Mouse (Mus musculus): ENCODE results near the gene Anapc15. TPM values are rescaled to one million over a fixed set of nuclear protein-coding genes. Genes with fewer than 3 reads are reported as not detected.
A peak's percentile ranks its signal among the peaks of the same experiment; 100 is the strongest.
"Not testable (repeated sequence)": the region's sequence is repeated elsewhere in the genome, so short reads cannot be mapped to it uniquely, and the experiment has no call there.

The Anapc15 gene
- total RNA-seq, 2 experiments from 2014 or later: 14.2 to 17.6 TPM

GRCm38 (mm10) chr7:101896104-101897066 lies 32.9 kb downstream of the Anapc15 start:
- DNase-seq: peak; percentile 95

GRCm38 (mm10) chr7:101900331-101901097 lies 37.0 kb downstream of the Anapc15 start:
- DNase-seq: no peak

DNA sequence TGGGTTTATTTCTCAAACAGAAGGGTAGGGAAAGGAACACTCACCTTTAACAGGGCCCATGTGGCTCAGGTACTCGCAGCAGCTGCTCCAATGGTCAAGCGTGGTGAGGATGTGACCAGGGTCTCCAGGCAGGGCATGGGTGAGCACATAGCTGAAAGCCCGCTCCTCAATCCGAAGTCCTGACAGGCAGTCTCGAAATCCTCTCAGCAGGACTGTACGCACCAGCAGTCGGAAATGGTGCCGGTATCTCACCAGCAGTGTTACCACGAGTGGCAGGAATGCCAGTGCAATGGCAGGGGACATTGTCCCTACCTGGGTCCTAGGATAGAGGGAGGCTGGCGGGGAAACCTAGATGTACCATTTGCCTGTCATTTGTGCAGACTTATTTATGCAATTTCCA lies 38.5 kb downstream of the Anapc15 start:
- DNase-seq: no peak

GRCm38 (mm10) chr7:101902846-101903245 lies 39.3 kb downstream of the Anapc15 start:
- DNase-seq: no peak

- DNase-seq: peak; percentile 99
Measured at GRCm38 (mm10) chr7:101905561-101906286, 42.2 kb downstream of the Anapc15 start, which contains the start of gene Lamtor1. Gene Lamtor1, plus strand, starts transcription at chr7:101905904.

GRCm38 (mm10) chr7:101906287-101906681 lies 42.8 kb downstream of the Anapc15 start, which contains the start of gene Tomt:
Gene Tomt, minus strand, starts transcription at chr7:101906359.
- no peak for DNase-seq

GRCm38 (mm10) chr7:101906696-101907095 lies 43.2 kb downstream of the Anapc15 start:
- no peak for DNase-seq

- peak; percentile 58 for DNase-seq
Measured at GRCm38 (mm10) chr7:101908367-101908766, 44.9 kb downstream of the Anapc15 start.

- DNase-seq: peak; percentile 76
Measured at GRCm38 (mm10) chr7:101910138-101910537, 46.6 kb downstream of the Anapc15 start.

- no peak for DNase-seq
Measured at GRCm38 (mm10) chr7:101911982-101912381, 48.5 kb downstream of the Anapc15 start.

- no peak for DNase-seq
Measured at GRCm38 (mm10) chr7:101918071-101918470, 54.6 kb downstream of the Anapc15 start.

DNA sequence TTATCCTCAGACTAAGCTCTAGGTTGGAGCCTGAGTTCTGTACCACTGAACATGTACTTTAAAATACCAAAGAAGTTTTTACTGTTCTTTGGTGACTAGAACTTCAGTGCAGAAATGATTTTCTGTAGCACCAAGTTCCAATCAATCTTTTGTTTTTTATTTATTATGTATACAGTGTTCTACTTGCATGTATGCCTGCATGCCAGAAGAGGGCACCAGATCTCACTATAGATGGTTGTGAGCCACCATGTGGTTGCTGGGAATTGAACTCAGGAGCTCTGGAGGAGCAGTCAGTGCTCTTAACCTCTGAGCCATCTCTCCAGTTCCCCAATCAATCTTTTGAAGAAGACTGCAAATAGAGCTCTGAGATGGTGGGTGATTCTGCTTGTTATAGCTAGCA lies 62.4 kb downstream of the Anapc15 start:
- not testable (repeated sequence) for DNase-seq

DNA sequence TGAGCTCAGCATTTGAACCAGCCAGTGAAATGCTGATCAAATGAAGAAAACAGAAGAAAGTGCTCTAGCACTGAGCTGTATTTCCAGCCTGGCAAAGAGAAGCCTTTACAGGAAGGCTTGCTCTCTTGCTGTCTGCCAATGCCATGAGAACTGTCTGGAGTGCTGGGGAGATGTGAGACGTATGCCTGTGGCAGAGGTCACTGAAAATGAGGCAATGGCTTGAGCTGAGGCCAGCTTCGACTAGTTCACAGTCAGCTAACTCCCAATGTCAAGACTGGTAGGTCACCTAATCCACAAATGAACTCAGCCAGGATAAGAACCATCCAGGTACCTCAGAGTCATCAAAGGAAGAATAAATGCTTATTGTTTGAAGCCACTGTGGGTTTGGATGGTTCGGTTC lies 64.6 kb downstream of the Anapc15 start:
- no peak for DNase-seq

DNA sequence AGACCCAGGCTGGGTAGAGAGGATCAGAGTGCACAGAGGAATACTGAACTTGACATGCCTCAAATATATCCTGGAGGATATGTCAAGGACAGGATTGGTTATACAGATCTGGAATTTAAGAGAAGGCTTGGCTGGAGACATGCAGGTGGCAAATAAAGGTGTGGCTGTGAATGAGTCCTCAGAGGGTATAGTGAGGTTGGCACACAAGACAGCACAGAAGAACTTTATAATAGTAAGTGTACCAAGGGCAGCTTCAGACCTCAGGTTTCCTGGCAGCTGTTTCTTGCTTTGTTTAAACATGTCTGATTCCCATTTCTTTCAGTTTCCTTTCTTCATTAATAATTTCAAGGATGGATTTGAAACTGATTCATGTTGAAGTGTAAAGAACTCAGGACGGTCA lies 69.0 kb downstream of the Anapc15 start:
- DNase-seq: no peak

GRCm38 (mm10) chr7:101933300-101933699 lies 69.8 kb downstream of the Anapc15 start:
- DNase-seq: no peak

- peak; percentile 95 for DNase-seq
Measured at GRCm38 (mm10) chr7:101933751-101934240, 70.3 kb downstream of the Anapc15 start, which contains the start of the genes Lrrc51 and Numa1. Gene Lrrc51, minus strand, starts transcription at chr7:101933895. Gene Numa1, plus strand, starts transcription at chr7:101934111.

GRCm38 (mm10) chr7:101935957-101936356 lies 72.4 kb downstream of the Anapc15 start:
- no peak for DNase-seq

- no peak for DNase-seq
Measured at GRCm38 (mm10) chr7:101936996-101937395, 73.5 kb downstream of the Anapc15 start.

DNA sequence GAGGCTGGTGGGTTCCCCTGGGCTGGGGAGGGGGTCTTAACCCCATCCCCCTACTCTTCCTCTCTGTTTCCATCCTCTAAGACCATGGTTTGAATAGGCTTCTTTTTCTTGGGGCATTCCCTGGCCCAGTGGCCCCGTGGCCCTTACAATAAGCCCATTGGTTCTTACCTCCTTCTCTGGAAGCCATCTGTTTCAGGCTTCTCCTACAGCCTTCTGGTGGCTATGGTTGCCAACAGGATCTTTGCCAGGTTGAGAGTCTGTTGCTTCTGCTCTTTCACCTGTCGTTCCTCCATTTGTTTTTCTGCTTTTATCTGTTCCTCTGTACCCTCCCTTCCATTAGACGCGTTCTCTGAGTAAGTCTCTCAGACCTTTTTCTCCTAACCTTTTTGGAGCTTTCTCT lies 74.1 kb downstream of the Anapc15 start:
- no peak for DNase-seq

GRCm38 (mm10) chr7:101938348-101938747 lies 74.8 kb downstream of the Anapc15 start:
- no peak for DNase-seq

GRCm38 (mm10) chr7:101939758-101940157 lies 76.2 kb downstream of the Anapc15 start:
- DNase-seq: no peak

- not testable (repeated sequence) for DNase-seq
Measured at GRCm38 (mm10) chr7:101949008-101949407, 85.5 kb downstream of the Anapc15 start.
